Mouse (Mus musculus) hindbrain, embryonic 11.5 days (tissue): ENCODE measurements around the gene Kansl1l. TPM values are rescaled to one million over a fixed set of nuclear protein-coding genes. Genes with fewer than 3 reads are reported as not detected.
"Not testable (repeated sequence)": the region's sequence is repeated elsewhere in the genome, so short reads cannot be mapped to it uniquely, and the experiment has no call there.

Experiments
- ATAC-seq: fragments of 200-750 bp; cut with Nextera tagmentation; 2 replicates; pipeline ENCODE4 v1.8.0; 2017; ENCODE audit warnings: mild to moderate bottlenecking, moderate TSS enrichment, moderate library complexity; ENCODE audit not compliant: low FRiP score
- DNase-seq: peaks from one replicate; pipeline ENCODE4 v3.0.0-alpha.2; 2015; ENCODE audit warnings: low spot score
- H3K27ac ChIP-seq: fragments of 300-500 bp; sonication (generic); 2 replicates; pipeline ENCODE4 v1.5.1; 2014; ENCODE audit warnings: mild to moderate bottlenecking, low read depth, low read length
- H3K27me3 ChIP-seq: fragments of 300-500 bp; sonication (generic); 2 replicates; pipeline ENCODE4 v1.6.1; 2014; ENCODE audit warnings: mild to moderate bottlenecking, low read length, moderate library complexity, mixed read lengths; ENCODE audit not compliant: control insufficient read depth, insufficient read depth
- H3K36me3 ChIP-seq: fragments of 300-500 bp; sonication (generic); 2 replicates; pipeline ENCODE4 v1.6.1; 2014; ENCODE audit warnings: mild to moderate bottlenecking, low read length, moderate library complexity, mixed read lengths; ENCODE audit not compliant: control insufficient read depth, insufficient read depth
- H3K4me1 ChIP-seq: fragments of 300-500 bp; sonication (generic); replicated peaks from 2 replicates; pipeline ENCODE4 v1.6.1; 2014; ENCODE audit warnings: low read length, mixed read lengths; ENCODE audit not compliant: control insufficient read depth, insufficient read depth
- H3K4me2 ChIP-seq: fragments of 300-500 bp; sonication (generic); replicated peaks from 2 replicates; pipeline ENCODE4 v1.6.1; 2014; ENCODE audit warnings: mild to moderate bottlenecking, low read depth, low read length
- H3K4me3 ChIP-seq: fragments of 300-500 bp; sonication (generic); 2 replicates; pipeline ENCODE4 v1.5.1; 2014; ENCODE audit warnings: low read depth, low read length
- H3K9ac ChIP-seq: fragments of 300-500 bp; sonication (generic); 2 replicates; pipeline ENCODE4 v1.6.1; 2014; ENCODE audit warnings: low read depth, low read length
- H3K9me3 ChIP-seq: fragments of 300-500 bp; sonication (generic); 2 replicates; pipeline ENCODE4 v1.6.1; 2016; ENCODE audit warnings: low read length; ENCODE audit not compliant: control insufficient read depth
- WGBS: fragments of 180-500 bp; shearing (Covaris S2); extraction: QIAGEN DNeasy Blood & Tissue Kit; methylation state at CpG from one replicate; pipeline ENCODE4 v1.1.7; 2014; 5-methylcytosine and 5-hydroxymethylcytosine counted together
- polyA plus RNA-seq: library from polyadenylated mRNA; unstranded; fragments of >200 nt; fragmentation: Nextera tagmentation; extraction: Ambion mirVana; gene quantifications from 2 replicates; pipeline ENCODE4 v1.2.1, GENCODE M21; 2014

Gene Kansl1l
- polyA plus RNA-seq, 1 experiment from 2014 or later: 16.7 TPM

DNA sequence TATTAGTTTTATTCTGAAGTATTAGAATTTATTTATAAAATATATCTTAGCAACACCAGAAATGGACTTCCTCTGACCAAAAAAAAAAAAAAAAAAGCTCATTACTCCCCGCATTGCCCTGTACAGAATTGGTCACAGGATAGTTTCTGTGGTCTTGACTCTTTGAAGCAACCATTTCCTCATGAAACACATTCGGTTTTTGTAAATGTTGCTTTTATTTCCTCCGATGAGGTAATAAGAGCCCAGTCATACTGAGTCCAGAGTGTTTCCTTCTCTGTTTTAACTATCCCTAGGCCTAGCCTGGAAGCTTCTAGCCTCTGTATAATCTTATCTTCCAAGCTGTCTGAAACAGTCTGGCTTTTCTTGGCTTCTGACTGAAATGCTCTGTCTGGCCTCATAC, 104.5 kb downstream of the Kansl1l start:
- no peak for DNase-seq
- Histone ChIP-seq H3K4me2 (no peak overlapping the region), H3K9me3 (no peaks in the 10 kb centered on the region), H3K9ac (no peak overlapping the region), H3K4me1 (no peaks in the 10 kb centered on the region), H3K27me3 (no peaks in the 10 kb centered on the region), H3K27ac (no peak overlapping the region), H3K4me3 (no peak overlapping the region), H3K36me3 (no peaks in the 10 kb centered on the region)
- WGBS: 95% methylated on average over 3 of the region's 3 CpGs
- ATAC-seq: no peak

DNA sequence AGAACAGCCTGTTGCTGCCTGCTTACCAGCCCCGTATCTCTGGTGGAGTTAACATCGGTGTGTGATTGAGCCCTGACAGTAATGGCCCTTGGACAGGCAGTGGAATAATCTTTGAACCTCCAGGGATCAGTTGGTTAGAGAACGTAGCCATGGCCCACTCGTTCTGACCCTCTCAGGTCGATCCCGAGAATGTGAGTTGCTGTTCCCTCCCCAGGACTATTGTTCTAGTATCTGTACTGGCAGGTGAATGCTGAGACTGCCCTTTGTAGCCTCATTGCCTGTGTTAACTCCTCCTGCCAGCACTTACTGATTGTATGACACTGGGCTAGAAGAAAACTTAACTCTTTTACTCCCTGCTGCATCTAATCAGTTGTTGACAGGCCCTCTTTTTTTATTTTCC, 112.8 kb downstream of the Kansl1l start:
- H3K27ac ChIP-seq: no peak overlapping the region
- H3K9me3 ChIP-seq: no peaks in the 10 kb centered on the region
- no peaks in the 10 kb centered on the region for H3K27me3 ChIP-seq
- DNase-seq (no peak), ATAC-seq (no peak)
- 0 out of 2 replicates have a peak, but pooled peaks cover 2% of the 10 kb centered on the region for H3K4me1 ChIP-seq
- no peak overlapping the region for H3K4me2 ChIP-seq
- 63% methylated on average over 6 of the region's 6 CpGs for WGBS
- H3K4me3 ChIP-seq: no peak overlapping the region
- no peak overlapping the region for H3K9ac ChIP-seq
- H3K36me3 ChIP-seq: no peaks in the 10 kb centered on the region

DNA sequence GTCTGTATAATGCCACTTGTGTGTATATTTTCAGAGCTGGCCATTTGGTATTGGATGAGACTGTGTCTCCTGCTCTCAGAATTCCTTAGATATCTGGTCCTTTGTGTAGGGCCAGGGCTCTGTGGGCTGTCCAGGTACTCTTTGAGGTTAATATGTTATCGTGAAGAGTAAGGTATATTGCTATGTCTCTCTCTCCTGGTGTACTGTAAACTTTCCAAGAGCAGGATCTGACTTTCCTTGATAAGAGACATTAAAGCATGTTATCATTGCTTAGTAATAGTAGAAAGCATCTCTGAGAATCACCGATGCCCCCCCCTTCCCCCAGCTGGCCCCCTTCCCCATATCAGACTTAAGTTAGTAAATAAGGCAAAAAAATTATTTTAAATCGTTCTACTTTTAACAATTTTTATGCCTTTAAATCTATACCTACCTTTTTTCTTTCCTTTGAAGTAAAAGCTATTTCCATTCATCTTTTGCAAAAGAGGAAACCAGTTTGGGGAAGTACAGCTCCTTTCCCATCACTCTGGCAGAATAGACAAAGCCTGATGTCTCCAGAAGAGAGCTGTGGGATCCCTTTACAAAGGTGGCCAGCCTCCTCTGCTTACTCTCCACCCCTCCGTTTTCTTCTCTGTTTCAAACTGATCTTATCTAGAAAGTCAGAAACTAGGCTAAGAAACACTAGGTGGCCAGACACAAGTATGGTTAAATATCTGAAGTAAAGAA, 114.6 kb downstream of the Kansl1l start:
- no peak overlapping the region for H3K4me2 ChIP-seq
- H3K9ac ChIP-seq: no peak overlapping the region
- H3K4me3 ChIP-seq: no peak overlapping the region
- no peaks in the 10 kb centered on the region for H3K36me3 ChIP-seq
- ATAC-seq: no peak
- 0 out of 2 replicates have a peak, but pooled peaks cover 2% of the 10 kb centered on the region for H3K4me1 ChIP-seq
- WGBS: 86% methylated on average over 4 of the region's 4 CpGs
- no peaks in the 10 kb centered on the region for H3K27me3 ChIP-seq
- no peak overlapping the region for H3K27ac ChIP-seq
- DNase-seq: no peak
- H3K9me3 ChIP-seq: no peaks in the 10 kb centered on the region

DNA sequence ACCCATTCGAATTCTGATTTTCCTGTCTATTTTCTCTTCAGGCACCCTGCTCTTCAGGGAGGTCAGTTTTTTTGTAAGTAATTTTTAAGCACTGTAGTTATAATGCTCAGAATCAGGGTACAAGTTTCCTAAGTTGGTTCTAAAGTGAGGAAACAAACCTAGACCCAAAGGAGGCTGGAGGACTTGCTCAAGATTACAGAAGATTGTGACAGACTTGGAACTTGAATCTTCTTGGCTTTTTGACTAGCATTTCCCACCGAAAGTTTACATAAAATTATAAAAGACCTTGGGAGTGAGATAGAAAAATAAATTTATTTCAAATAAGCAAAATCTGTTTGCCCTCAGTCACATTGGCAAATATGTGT, 115.8 kb downstream of the Kansl1l start:
- Histone ChIP-seq H3K4me3 (peak overlapping the region; percentile 81), H3K27ac (no peak overlapping the region), H3K9me3 (no peaks in the 10 kb centered on the region), H3K9ac (peak overlapping the region; percentile 76), H3K4me1 (0 out of 2 replicates have a peak, but pooled peaks cover 2% of the 10 kb centered on the region), H3K4me2 (peak overlapping the region; percentile 39), H3K27me3 (no peaks in the 10 kb centered on the region), H3K36me3 (no peaks in the 10 kb centered on the region)
- WGBS: 34% methylated on average over 2 of the region's 2 CpGs
- ATAC-seq (no peak), DNase-seq (no peak)

DNA sequence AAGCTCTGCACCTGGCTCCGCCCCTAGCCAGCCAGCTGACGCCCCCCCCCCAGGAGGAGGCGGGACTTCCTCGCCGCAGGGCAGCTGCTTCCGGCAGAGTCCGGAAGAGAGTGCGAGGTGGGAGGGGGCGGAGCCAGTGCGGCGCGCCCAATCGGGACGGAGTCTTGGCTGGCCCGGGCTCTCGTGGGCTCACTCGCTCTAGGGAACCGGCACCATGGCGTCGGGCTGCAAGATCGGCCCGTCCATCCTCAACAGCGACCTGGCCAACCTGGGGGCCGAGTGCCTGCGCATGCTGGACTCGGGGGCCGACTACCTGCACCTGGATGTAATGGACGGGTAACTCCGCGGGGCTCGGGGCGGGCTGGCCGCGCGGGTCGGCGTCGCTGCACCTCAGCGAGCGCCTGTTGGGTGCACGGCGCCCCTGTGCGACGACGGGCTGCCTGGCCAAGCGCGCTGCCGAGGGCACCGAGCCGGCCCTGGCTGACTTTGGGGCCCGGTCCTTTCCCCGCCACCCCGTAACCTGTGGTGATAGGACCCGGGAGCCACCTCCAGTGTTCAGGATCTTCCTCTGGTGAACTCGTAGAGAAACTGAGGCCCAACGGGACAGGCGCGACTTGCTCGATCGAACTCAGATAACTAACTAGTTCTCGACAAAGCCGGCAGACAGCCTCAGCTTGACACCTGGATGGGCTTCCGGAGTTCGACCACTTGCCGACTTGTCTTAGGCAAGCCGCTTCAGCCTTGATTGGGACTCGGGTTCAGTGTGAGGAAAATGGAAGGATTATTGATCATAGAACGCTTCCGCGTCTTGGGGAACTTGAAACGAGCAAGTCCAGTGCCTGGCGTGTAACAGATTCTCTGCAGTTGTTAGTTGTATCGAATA, 116.4 kb downstream of the Kansl1l start, which contains the start of gene Rpe:
Rpe (plus strand) TSS at position 139 of the 883 bp plus-strand sequence.
- Histone ChIP-seq H3K27ac (peak within 1 kb of the TSS; percentile 11; the same call in 1 of the 2 replicates), H3K4me1 (0 out of 2 replicates have a peak, but pooled peaks cover 2% of the 10 kb centered on the region), H3K4me3 (peak within 1 kb of the TSS; percentile 81), H3K36me3 (no peaks in the 10 kb centered on the region), H3K9ac (peak within 1 kb of the TSS; percentile 76), H3K4me2 (peak within 1 kb of the TSS; percentile 39), H3K27me3 (no peaks in the 10 kb centered on the region), H3K9me3 (no peaks in the 10 kb centered on the region)
- ATAC-seq: peak; percentile 100
- DNase-seq: peak; percentile 97
- WGBS: under 1% methylated on average over 56 of the region's 73 CpGs

DNA sequence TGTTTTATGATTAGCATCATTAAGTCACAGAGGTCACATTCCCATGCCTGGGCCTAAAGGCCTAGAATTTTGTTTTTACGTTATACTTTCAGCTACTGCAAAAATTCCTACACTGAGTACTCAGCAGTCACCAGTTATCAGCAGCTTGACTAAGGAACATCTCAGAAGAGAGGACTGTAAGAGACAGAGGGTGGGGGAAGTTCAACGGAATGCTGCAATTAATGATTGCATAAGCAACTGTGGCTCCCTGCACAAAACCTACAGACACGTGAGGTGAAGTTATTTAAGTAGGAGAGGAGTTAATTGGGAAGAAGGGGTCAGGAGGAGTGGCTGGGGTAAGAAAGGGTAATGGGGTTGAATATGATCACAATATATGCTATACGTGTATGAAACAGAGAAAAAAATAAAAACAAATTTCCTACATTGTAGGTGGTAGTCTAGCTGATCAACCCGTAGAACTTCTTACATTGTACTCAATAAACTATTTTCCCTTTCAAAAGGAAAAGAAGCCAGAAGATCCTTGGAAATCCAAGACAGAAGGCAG, 117.1 kb downstream of the Kansl1l start:
- ATAC-seq (peak; percentile 63), DNase-seq (no peak)
- Histone ChIP-seq H3K4me3 (peak overlapping the region; percentile 81; the same call in 1 of the 2 replicates), H3K9ac (no peak overlapping the region; the same call in 1 of the 2 replicates), H3K9me3 (no peaks in the 10 kb centered on the region), H3K27ac (no peak overlapping the region), H3K4me1 (0 out of 2 replicates have a peak, but pooled peaks cover 2% of the 10 kb centered on the region), H3K36me3 (no peaks in the 10 kb centered on the region), H3K27me3 (no peaks in the 10 kb centered on the region), H3K4me2 (peak overlapping the region; percentile 15; the same call in 1 of the 2 replicates)
- 51% methylated on average over 5 of the region's 5 CpGs for WGBS

DNA sequence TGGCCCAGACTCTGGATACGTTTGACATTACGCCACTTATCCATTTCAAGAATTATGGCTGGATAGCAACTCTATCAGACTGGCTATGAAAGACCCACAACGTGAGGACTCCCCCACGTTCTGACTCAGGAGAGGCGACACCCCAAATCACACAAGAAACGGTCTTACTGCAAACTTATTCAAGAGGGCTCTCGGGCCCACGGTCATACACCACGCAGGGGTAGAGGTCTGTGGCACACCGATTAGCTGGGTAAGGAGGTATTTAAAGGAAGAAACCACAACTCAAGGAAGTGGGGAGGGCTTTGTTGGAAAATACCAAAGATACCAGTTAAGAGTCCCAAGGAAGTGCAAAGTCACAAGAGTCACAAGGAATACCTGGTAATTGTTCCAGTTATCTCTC, 117.7 kb downstream of the Kansl1l start:
- H3K36me3 ChIP-seq, DNase-seq, H3K27me3 ChIP-seq, H3K9ac ChIP-seq, H3K4me3 ChIP-seq, H3K4me1 ChIP-seq, ATAC-seq, H3K9me3 ChIP-seq, H3K27ac ChIP-seq, H3K4me2 ChIP-seq: not testable (repeated sequence)
- WGBS: 85% methylated on average over 10 of the region's 10 CpGs

DNA sequence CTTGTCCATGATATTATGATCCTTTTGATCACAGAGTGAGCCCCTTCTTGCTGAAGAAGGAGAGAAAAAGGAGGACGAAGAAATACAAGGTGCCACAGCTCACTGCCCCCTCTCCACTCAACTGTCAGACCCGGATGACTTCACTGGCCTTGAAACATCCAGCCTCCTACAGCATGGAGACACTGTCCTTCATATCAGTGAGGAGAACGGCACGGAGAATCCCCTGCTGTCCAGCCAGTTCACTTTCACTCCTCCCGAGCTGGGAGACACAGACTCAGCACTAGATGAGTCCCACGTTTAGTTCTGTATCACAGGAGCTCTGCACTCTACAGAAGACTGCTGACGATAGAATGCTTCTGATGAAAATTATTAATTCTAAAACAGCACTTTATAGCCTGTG, 122.1 kb downstream of the Kansl1l start:
- Histone ChIP-seq H3K9ac (no peak overlapping the region), H3K4me3 (no peak overlapping the region), H3K36me3 (no peaks in the 10 kb centered on the region), H3K27me3 (no peaks in the 10 kb centered on the region), H3K4me2 (no peak overlapping the region), H3K4me1 (no peaks in the 10 kb centered on the region), H3K9me3 (no peaks in the 10 kb centered on the region), H3K27ac (no peak overlapping the region)
- 71% methylated on average over 7 of the region's 7 CpGs for WGBS
- ATAC-seq (no peak), DNase-seq (no peak)
